Mouse (Mus musculus): Measurements from ENCODE around the gene Celf6.
A peak's percentile ranks its signal among the peaks of the same experiment; 100 is the strongest.

DNA sequence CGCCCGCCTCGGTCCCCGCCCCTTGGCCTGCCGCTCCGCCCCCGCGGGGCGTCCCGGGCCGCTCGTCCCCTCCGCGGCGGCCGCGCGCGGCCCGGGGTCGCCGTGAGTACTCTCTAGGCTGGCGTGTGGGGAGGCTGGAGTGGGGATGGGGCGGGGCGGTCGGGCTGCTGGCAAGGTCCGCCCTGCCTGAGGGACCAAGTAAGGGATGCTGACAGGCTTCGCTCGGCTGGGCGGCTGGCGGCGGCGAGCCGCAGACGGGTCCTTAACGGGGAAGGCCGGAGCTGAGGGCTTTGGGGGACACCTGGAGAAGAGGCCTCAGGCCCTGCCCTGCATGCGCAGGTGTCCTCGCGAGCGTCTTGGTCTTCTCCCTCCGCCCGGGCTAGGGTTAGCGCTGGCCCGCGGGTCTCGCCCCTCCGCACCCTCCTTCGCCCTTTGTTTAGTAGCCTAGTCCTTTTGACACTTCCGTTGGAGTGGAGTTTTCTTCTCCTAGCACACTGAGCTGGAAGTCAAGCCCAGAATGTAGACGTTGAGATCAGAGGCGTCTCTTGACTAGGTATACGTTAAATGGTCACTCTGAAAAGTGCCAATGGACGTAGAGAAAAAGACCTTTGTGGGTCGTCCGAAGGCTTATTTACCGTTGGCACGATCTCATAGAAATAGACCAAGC is 39.7 kb downstream of the Celf6 start:
- TF ChIP-seq CTCF (IDR thresholded peaks at IDR 0.05; ENCODE audit: borderline replicate concordance, control insufficient read depth, extremely low read depth, insufficient read depth, low read length, poor library complexity) (no peak), POLR2A (IDR thresholded peaks at IDR 0.05; ENCODE audit: control insufficient read depth, extremely low read depth, insufficient read depth, low read length, poor library complexity) (peak; percentile 86; the same call in 1 of the 2 replicates)

All from thymus, adult 2 months (tissue).